Mouse (Mus musculus) lung, embryonic 14.5 days (tissue): ENCODE data around the gene Ash1l. TPM values are rescaled to one million over a fixed set of nuclear protein-coding genes. Genes with fewer than 3 reads are reported as not detected.
A peak's percentile ranks its signal among the peaks of the same experiment; 100 is the strongest.

ENCODE experiments used
- ATAC-seq: fragments of 200-750 bp; cut with Nextera tagmentation; 2 replicates; pipeline ENCODE4 v1.8.0; 2017; ENCODE audit warnings: mild to moderate bottlenecking, moderate TSS enrichment, moderate library complexity; ENCODE audit not compliant: insufficient read depth
- DNase-seq: peaks from one replicate; pipeline ENCODE4 v3.0.0-alpha.2; 2015
- H3K27ac ChIP-seq: fragments of 300-500 bp; sonication (generic); 2 replicates; pipeline ENCODE4 v1.5.1; 2014; ENCODE audit warnings: low read depth, mild to moderate bottlenecking, moderate library complexity
- H3K27me3 ChIP-seq: fragments of 300-500 bp; sonication (generic); 2 replicates; pipeline ENCODE4 v1.6.1; 2014; ENCODE audit warnings: low read length, control low read depth; ENCODE audit not compliant: insufficient read depth
- H3K36me3 ChIP-seq: fragments of 300-500 bp; sonication (generic); 2 replicates; pipeline ENCODE4 v1.6.1; 2014; ENCODE audit warnings: control low read depth; ENCODE audit not compliant: insufficient read depth
- H3K4me1 ChIP-seq: fragments of 300-500 bp; sonication (generic); 2 replicates; pipeline ENCODE4 v1.6.1; 2014; ENCODE audit warnings: antibody characterized with exemption, control low read depth; ENCODE audit not compliant: insufficient read depth
- H3K4me2 ChIP-seq: fragments of 300-500 bp; sonication (generic); 2 replicates; pipeline ENCODE4 v1.6.1; 2014; ENCODE audit warnings: mild to moderate bottlenecking
- H3K4me3 ChIP-seq: fragments of 300-500 bp; sonication (generic); 2 replicates; pipeline ENCODE4 v1.5.1; 2014; ENCODE audit warnings: low read depth, low read length
- H3K9ac ChIP-seq: fragments of 300-500 bp; sonication (generic); 2 replicates; pipeline ENCODE4 v1.6.1; 2014
- H3K9me3 ChIP-seq: fragments of 300-500 bp; sonication (generic); 2 replicates; pipeline ENCODE4 v1.6.1; 2016; ENCODE audit warnings: low read depth, low read length, control low read depth
- CTCF ChIP-seq: IDR thresholded peaks from 2 replicates; pipeline ENCODE4 v1.5.1; 2016; ENCODE audit warnings: antibody characterized with exemption, low read depth
- WGBS: fragments of 180-500 bp; shearing (Covaris S2); extraction: QIAGEN DNeasy Blood & Tissue Kit; methylation state at CpG from one replicate; pipeline ENCODE4 v1.1.7; 2014; 5-methylcytosine and 5-hydroxymethylcytosine counted together
- polyA plus RNA-seq: library from polyadenylated mRNA; unstranded; fragments of >200 nt; fragmentation: Nextera tagmentation; extraction: Ambion mirVana; gene quantifications from 2 replicates; pipeline ENCODE4 v1.2.1, GENCODE M21; 2014

Ash1l gene
- polyA plus RNA-seq, 1 experiment from 2014 or later, result 23.1 TPM

- peak within 1 kb of the TSS; percentile 71 for H3K4me3 ChIP-seq
- H3K9me3 ChIP-seq, result no peaks in the 10 kb centered on the region
- H3K36me3 ChIP-seq, result peaks cover 32% of the 10 kb centered on the region
- under 1% methylated on average over 26 of the region's 26 CpGs for WGBS
- peak within 1 kb of the TSS; percentile 92 for H3K4me2 ChIP-seq
- TF ChIP-seq CTCF, result no peak; the same call in 1 of the 2 replicates
- no peaks in the 10 kb centered on the region for H3K27me3 ChIP-seq
- peak within 1 kb of the TSS; percentile 67 for H3K9ac ChIP-seq
- peak; percentile 100 for DNase-seq
- ATAC-seq, result peak; percentile 100
- peaks cover 5% of the 10 kb centered on the region for H3K4me1 ChIP-seq
- H3K27ac ChIP-seq, result peak within 1 kb of the TSS; percentile 75; the same call in 1 of the 2 replicates
Observed at GRCm38 (mm10) chr3:89101812-89102494, 151.5 kb downstream of the Ash1l start, which contains the start of gene Fdps. Fdps (minus strand) TSS chr3:89101959.

- no peak for DNase-seq
- WGBS, result 54% methylated on average over 12 of the region's 12 CpGs
- Histone ChIP-seq H3K27me3 (no peaks in the 10 kb centered on the region), H3K27ac (peak overlapping the region; percentile 26; the same call in 1 of the 2 replicates), H3K9me3 (no peaks in the 10 kb centered on the region), H3K4me2 (peak overlapping the region; percentile 92), H3K4me1 (peaks cover 5% of the 10 kb centered on the region), H3K9ac (no peak overlapping the region), H3K36me3 (peaks cover 24% of the 10 kb centered on the region), H3K4me3 (peak overlapping the region; percentile 71)
- TF ChIP-seq CTCF, result no peak
- ATAC-seq, result no peak
Observed at GRCm38 (mm10) chr3:89102495-89103290, 152.3 kb downstream of the Ash1l start.

GRCm38 (mm10) chr3:89103291-89103595 is 152.8 kb downstream of the Ash1l start:
- H3K36me3 ChIP-seq, result peaks cover 19% of the 10 kb centered on the region
- ATAC-seq (no peak), DNase-seq (no peak)
- no peak overlapping the region for H3K4me3 ChIP-seq
- H3K9me3 ChIP-seq, result no peaks in the 10 kb centered on the region
- no peak overlapping the region for H3K4me2 ChIP-seq
- TF ChIP-seq CTCF, result no peak
- H3K4me1 ChIP-seq, result peaks cover 5% of the 10 kb centered on the region
- 60% methylated on average over 4 of the region's 4 CpGs for WGBS
- H3K9ac ChIP-seq, result no peak overlapping the region
- H3K27ac ChIP-seq, result no peak overlapping the region
- H3K27me3 ChIP-seq, result no peaks in the 10 kb centered on the region

GRCm38 (mm10) chr3:89106881-89107280 is 156.5 kb downstream of the Ash1l start:
- no peak overlapping the region for H3K9ac ChIP-seq
- H3K27me3 ChIP-seq, result no peaks in the 10 kb centered on the region
- H3K9me3 ChIP-seq, result no peaks in the 10 kb centered on the region
- TF ChIP-seq CTCF, result no peak
- DNase-seq, result no peak
- H3K4me2 ChIP-seq, result no peak overlapping the region
- H3K36me3 ChIP-seq, result no peaks in the 10 kb centered on the region
- ATAC-seq, result no peak
- H3K27ac ChIP-seq, result no peak overlapping the region
- no peaks in the 10 kb centered on the region for H3K4me1 ChIP-seq
- no peak overlapping the region for H3K4me3 ChIP-seq

GRCm38 (mm10) chr3:89107545-89107944 is 157.1 kb downstream of the Ash1l start:
- Histone ChIP-seq H3K27me3 (no peaks in the 10 kb centered on the region), H3K27ac (no peak overlapping the region), H3K36me3 (no peaks in the 10 kb centered on the region), H3K9me3 (no peaks in the 10 kb centered on the region), H3K4me3 (no peak overlapping the region), H3K4me2 (no peak overlapping the region), H3K9ac (no peak overlapping the region), H3K4me1 (no peaks in the 10 kb centered on the region)
- 44% methylated on average over 3 of the region's 3 CpGs for WGBS
- DNase-seq (no peak), ATAC-seq (no peak)
- TF ChIP-seq CTCF, result no peak

- Histone ChIP-seq H3K9ac (no peak overlapping the region), H3K4me3 (no peak overlapping the region), H3K36me3 (no peaks in the 10 kb centered on the region), H3K4me2 (no peak overlapping the region), H3K27ac (no peak overlapping the region), H3K4me1 (no peaks in the 10 kb centered on the region), H3K27me3 (no peaks in the 10 kb centered on the region), H3K9me3 (no peaks in the 10 kb centered on the region)
- WGBS, result 42% methylated on average over 1 of the region's 1 CpGs
- TF ChIP-seq CTCF, result no peak
- ATAC-seq, result no peak
- DNase-seq, result no peak
Observed at GRCm38 (mm10) chr3:89108146-89108545, 157.7 kb downstream of the Ash1l start.

GRCm38 (mm10) chr3:89113058-89113457 is 162.6 kb downstream of the Ash1l start:
- H3K4me3 ChIP-seq, result no peak overlapping the region
- DNase-seq, result no peak
- TF ChIP-seq CTCF, result no peak
- H3K9ac ChIP-seq, result no peak overlapping the region
- no peak overlapping the region for H3K4me2 ChIP-seq
- no peak overlapping the region for H3K27ac ChIP-seq
- no peak for ATAC-seq
- 69% methylated on average over 4 of the region's 4 CpGs for WGBS
- no peaks in the 10 kb centered on the region for H3K9me3 ChIP-seq
- no peaks in the 10 kb centered on the region for H3K27me3 ChIP-seq
- no peaks in the 10 kb centered on the region for H3K4me1 ChIP-seq
- no peaks in the 10 kb centered on the region for H3K36me3 ChIP-seq
